Mouse (Mus musculus) E14TG2a.4 (cell line): Measurements from ENCODE around the gene Tex29.

ENCODE experiments used
- CTCF ChIP-seq: conservative IDR thresholded peaks from 2 replicates; pipeline ENCODE4 v1.5.1; 2014; ENCODE audit warnings: low read length
- NANOG ChIP-seq: IDR thresholded peaks from 2 replicates; pipeline ENCODE4 v1.6.1; 2014; ENCODE audit warnings: borderline replicate concordance, low read length, mixed read lengths
- POU5F1 ChIP-seq: IDR thresholded peaks from 2 replicates; pipeline ENCODE4 v1.6.1; 2014; ENCODE audit warnings: low read length, borderline replicate concordance

GRCm38 (mm10) chr8:11867832-11868231, 27.6 kb downstream of the Tex29 start:
- TF ChIP-seq CTCF (peak; percentile 75), NANOG (no peak), POU5F1 (no peak)
